Mouse (Mus musculus) bone marrow, adult 2 months (tissue): ENCODE data around the gene Gm826.

Experiments
- CTCF ChIP-seq: fragments of 200-500 bp; IDR thresholded peaks from 2 replicates; pipeline ENCODE4 v1.5.1; 2011; ENCODE audit warnings: low read length, control low read depth; ENCODE audit not compliant: control insufficient read depth, insufficient read depth
- POLR2A ChIP-seq: fragments of 200-500 bp; IDR thresholded peaks from 2 replicates; pipeline ENCODE4 v1.6.1; 2011; ENCODE audit warnings: low read depth, mild to moderate bottlenecking, control low read depth, low read length, borderline replicate concordance; ENCODE audit not compliant: control insufficient read depth

DNA sequence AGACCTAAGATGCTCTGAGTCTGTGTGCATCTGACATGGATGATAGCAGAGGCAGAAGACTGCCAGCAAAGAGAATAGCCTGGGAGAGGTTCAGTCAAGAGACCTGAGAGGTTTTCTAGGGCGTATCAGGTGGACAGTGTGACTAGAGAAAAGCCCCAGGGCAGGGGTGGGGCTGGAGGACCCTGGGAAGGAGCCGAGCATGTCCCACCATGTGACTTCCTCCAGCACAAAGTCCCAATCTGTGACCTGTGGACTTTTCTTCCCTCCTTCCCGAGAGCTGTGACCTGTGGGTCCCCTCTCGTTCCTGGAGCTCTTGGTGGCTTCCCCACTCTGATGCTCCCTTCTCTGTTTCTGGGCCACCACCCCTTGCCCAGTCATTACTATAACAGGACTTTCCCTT, 6.2 kb upstream of the Gm826 start:
- TF ChIP-seq CTCF (no peak), POLR2A (no peak)
